ENCODE assay signal across 11 mouse cellular contexts in genomic region chr8:54705743-54706142, GRCm38 (mm10).
DNase-seq lines count a peak whose midpoint lies in the region; ATAC-seq and TF ChIP-seq lines count a peak whose summit lies in the region.
"Had no signal": no experiment of that assay in that cellular context is flagged by ENCODE, and none has a peak within 500 bp of the region (broad histone marks: within the 10 kb centered on the region; RNA-seq: fewer than 3 reads in every experiment).

No protein-coding gene starts in this region.

- no peak for ATAC-seq in lung, postnatal 0 days
- ATAC-seq in midbrain, embryonic 11.5 days (ENCODE audit: low FRiP score): no peak

- no peak overlapping the region for H3K4me2 ChIP-seq in lung, postnatal 0 days (replicated peaks; ENCODE audit: low read depth, low read length)
- no peak overlapping the region for H3K4me2 ChIP-seq in midbrain, embryonic 11.5 days

- WGBS in lung, postnatal 0 days: 44% methylated on average over 2 of the region's 2 CpGs
- 70% methylated on average over 2 of the region's 2 CpGs for WGBS in midbrain, embryonic 11.5 days

- H3K9me3 ChIP-seq in lung, postnatal 0 days (ENCODE audit: low read length): no peaks in the 10 kb centered on the region
- H3K9me3 ChIP-seq in midbrain, embryonic 11.5 days (ENCODE audit: control insufficient read depth, low read length): no peaks in the 10 kb centered on the region
- H3K9me3 ChIP-seq: heart, embryonic 10.5 days had no signal

- H3K4me3 ChIP-seq in gastrocnemius, adult 2 months: no peak overlapping the region
- no peak overlapping the region for H3K4me3 ChIP-seq in lung, postnatal 0 days (ENCODE audit: low read depth, low read length)
- H3K4me3 ChIP-seq in midbrain, embryonic 11.5 days (ENCODE audit: low read depth, low read length): no peak overlapping the region
- H3K4me3 ChIP-seq: heart, embryonic 10.5 days had no signal

- no peak for TF ChIP-seq EP300 in lung, postnatal 0 days (IDR thresholded peaks at IDR 0.05)

- no peak overlapping the region for H3K9ac ChIP-seq in lung, postnatal 0 days (replicated peaks; ENCODE audit: low read depth)
- H3K9ac ChIP-seq in midbrain, embryonic 11.5 days (ENCODE audit: low read length): no peak overlapping the region

- intact Hi-C loops in gastrocnemius, adult 2 months (cut with DNase I): loop anchor here (2.0 kb wide), 1 partner anchor 199 kb away; no protein-coding TSS in a partner anchor

- H3K36me3 ChIP-seq in lung, postnatal 0 days (ENCODE audit: insufficient read depth, low read length): no peaks in the 10 kb centered on the region
- no peaks in the 10 kb centered on the region for H3K36me3 ChIP-seq in splenic B cell, adult 2 months (ENCODE audit: control insufficient read depth, insufficient read depth, low read length, poor library complexity, severe bottlenecking)
- H3K36me3 ChIP-seq in midbrain, embryonic 11.5 days (ENCODE audit: control insufficient read depth, insufficient read depth, low read length): no peaks in the 10 kb centered on the region
- H3K36me3 ChIP-seq: heart, embryonic 10.5 days had no signal

- H3K27ac ChIP-seq in gastrocnemius, adult 2 months: no peak overlapping the region
- H3K27ac ChIP-seq in lung, postnatal 0 days (ENCODE audit: low read length): no peak overlapping the region
- H3K27ac ChIP-seq in midbrain, embryonic 11.5 days (ENCODE audit: low read depth, low read length): no peak overlapping the region
- H3K27ac ChIP-seq: heart, embryonic 10.5 days had no signal

- no peaks in the 10 kb centered on the region for H3K4me1 ChIP-seq in lung, postnatal 0 days (ENCODE audit: insufficient read depth, low read depth, low read length)
- no peaks in the 10 kb centered on the region for H3K4me1 ChIP-seq in midbrain, embryonic 11.5 days (ENCODE audit: control insufficient read depth, insufficient read depth, low read length)
- H3K4me1 ChIP-seq: heart, embryonic 10.5 days had no signal

- TF ChIP-seq CTCF in gastrocnemius, adult 2 months (IDR thresholded peaks at IDR 0.05): peak; percentile 38; the same call in 1 of the 2 replicates
- peak; percentile 46 for TF ChIP-seq CTCF in lung, postnatal 0 days (IDR thresholded peaks at IDR 0.05)

- H3K27me3 ChIP-seq in lung, postnatal 0 days (replicated peaks; ENCODE audit: insufficient read depth, low read length): no peaks in the 10 kb centered on the region
- H3K27me3 ChIP-seq in splenic B cell, adult 2 months (ENCODE audit: control insufficient read depth, insufficient read depth, low read length, poor library complexity, severe bottlenecking): no peaks in the 10 kb centered on the region
- no peaks in the 10 kb centered on the region for H3K27me3 ChIP-seq in midbrain, embryonic 11.5 days (ENCODE audit: control insufficient read depth, insufficient read depth, low read length)

- DNase-seq in gastrocnemius, adult 2 months: peak; percentile 22
- DNase-seq in gastrocnemius, adult 8-10 months (ENCODE audit: low spot score in 2 of 2): no peak
- no peak for DNase-seq in lung, postnatal 0 days (ENCODE audit: low spot score)
- no peak for DNase-seq in lung, postnatal 10 days
- DNase-seq in c-Kit-positive CD71-positive TER-119-positive erythroid progenitor cells, embryonic 14.5 days (ENCODE audit: low spot score): peak; percentile 1
- DNase-seq in splenic B cell, adult 2 months (ENCODE audit: low read depth, low spot score): peak; percentile 13
- no peak for DNase-seq in gastrocnemius, adult 18-20 months (ENCODE audit: low spot score)
- DNase-seq in midbrain, embryonic 11.5 days (ENCODE audit: low spot score, missing footprints): no peak
- DNase-seq: layer of hippocampus, adult 9-11 months; lung, postnatal 4 days had no signal

Comparison
In these comparisons a context has a peak if more than half of its experiments do, and no peak if none do; other contexts are left out.
1. DNase-seq: peak in gastrocnemius, adult 2 months (single experiment), c-Kit-positive CD71-positive TER-119-positive erythroid progenitor cells, embryonic 14.5 days (single experiment) and splenic B cell, adult 2 months (single experiment); none in gastrocnemius, adult 8-10 months (0 of 2), lung, postnatal 0 days (single experiment), lung, postnatal 10 days (single experiment), gastrocnemius, adult 18-20 months (single experiment) and midbrain, embryonic 11.5 days (single experiment).